Mouse (Mus musculus) forebrain, postnatal 0 days (tissue): Measurements from ENCODE around the gene Ambra1. TPM values are rescaled to one million over a fixed set of nuclear protein-coding genes. Genes with fewer than 3 reads are reported as not detected.

Experiments used
- ATAC-seq: fragments of 200-750 bp; cut with Nextera tagmentation; 2 replicates; pipeline ENCODE4 v1.8.0; 2017; ENCODE audit warnings: mild to moderate bottlenecking, moderate library complexity
- DNase-seq: peaks from one replicate; pipeline ENCODE4 v3.0.0-alpha.2; 2015
- H3K27ac ChIP-seq: fragments of 300-500 bp; sonication (generic); 2 replicates; pipeline ENCODE4 v1.5.1; 2014; ENCODE audit warnings: low read depth, mild to moderate bottlenecking, antibody characterized with exemption, low read length, moderate library complexity, mixed read lengths
- H3K27me3 ChIP-seq: fragments of 300-500 bp; sonication (generic); 2 replicates; pipeline ENCODE4 v1.6.1; 2014; ENCODE audit warnings: mild to moderate bottlenecking, low read length, mixed read lengths; ENCODE audit not compliant: insufficient read depth
- H3K36me3 ChIP-seq: fragments of 300-500 bp; sonication (generic); 2 replicates; pipeline ENCODE4 v1.6.1; 2014; ENCODE audit warnings: mild to moderate bottlenecking, moderate library complexity; ENCODE audit not compliant: insufficient read depth
- H3K4me1 ChIP-seq: fragments of 300-500 bp; sonication (generic); 2 replicates; pipeline ENCODE4 v1.6.1; 2014; ENCODE audit warnings: antibody characterized with exemption; ENCODE audit not compliant: insufficient read depth
- H3K4me2 ChIP-seq: fragments of 300-500 bp; sonication (generic); 2 replicates; pipeline ENCODE4 v1.6.1; 2014; ENCODE audit warnings: low read depth, mild to moderate bottlenecking, moderate library complexity
- H3K4me3 ChIP-seq: fragments of 300-500 bp; sonication (generic); 2 replicates; pipeline ENCODE4 v1.5.1; 2014; ENCODE audit warnings: low read depth, low read length, mixed read lengths
- H3K9ac ChIP-seq: fragments of 300-500 bp; sonication (generic); 2 replicates; pipeline ENCODE4 v1.6.1; 2014; ENCODE audit warnings: mild to moderate bottlenecking
- H3K9me3 ChIP-seq: fragments of 300-500 bp; sonication (generic); 2 replicates; pipeline ENCODE4 v1.6.1; 2016; ENCODE audit warnings: low read length
- CTCF ChIP-seq: sonication (generic); IDR thresholded peaks from 2 replicates; pipeline ENCODE4 v1.5.1; 2016; ENCODE audit warnings: antibody characterized with exemption, control low read depth, low read depth
- WGBS: fragments of 180-500 bp; shearing (Covaris S2); extraction: QIAGEN DNeasy Blood & Tissue Kit; methylation state at CpG from one replicate; pipeline ENCODE4 v1.1.7; 2014; 5-methylcytosine and 5-hydroxymethylcytosine counted together
- polyA plus RNA-seq: library from polyadenylated mRNA; unstranded; fragments of >200 nt; fragmentation: Nextera tagmentation; extraction: Ambion mirVana; gene quantifications from 2 replicates; pipeline ENCODE4 v1.2.1, GENCODE M21; 2015
- total RNA-seq: library from RNA; depleted of rRNA; stranded (reverse); fragments of >200 nt; gene quantifications from 2 replicates; pipeline ENCODE4 v1.2.3, GENCODE M21; 2014; rRNA removed

The Ambra1 gene
- total RNA-seq (37.5 and 47.2 TPM in 2 replicates), polyA plus RNA-seq (12.5 and 17.0 TPM in 2 replicates)

- TF ChIP-seq CTCF, result peak; percentile 64
- peak within 1 kb of the TSS; percentile 93 for H3K9ac ChIP-seq
- no peaks in the 10 kb centered on the region for H3K4me1 ChIP-seq
Observed at GRCm38 (mm10) chr2:91729971-91730821, at the start of gene Ambra1. Gene Ambra1, plus strand, starts transcription at chr2:91730134.

DNA sequence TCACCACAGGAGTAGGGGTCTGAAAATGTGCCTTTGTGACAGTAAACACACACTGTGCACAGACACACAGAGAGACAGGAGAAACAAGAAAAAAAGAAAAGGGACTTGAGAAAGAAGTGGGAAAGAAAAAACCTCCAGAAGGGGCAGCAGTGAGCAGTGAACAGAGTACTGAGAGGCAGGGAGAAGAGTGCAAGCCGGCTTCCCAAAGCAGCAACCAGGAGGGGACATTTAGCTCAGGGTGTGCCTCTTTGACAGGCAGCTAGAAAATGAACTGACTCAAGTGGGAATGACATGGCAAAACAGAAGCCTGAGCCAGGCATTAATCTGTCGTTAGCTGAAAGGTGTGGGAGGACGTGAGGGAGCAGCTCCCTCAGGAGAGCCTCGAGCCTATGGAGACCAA lies 47.1 kb upstream of the Ambra1 start:
- DNase-seq, result peak; percentile 71
- Histone ChIP-seq H3K36me3 (peaks cover 76% of the 10 kb centered on the region), H3K4me3 (no peak overlapping the region), H3K27me3 (no peaks in the 10 kb centered on the region), H3K27ac (no peak overlapping the region), H3K9me3 (no peaks in the 10 kb centered on the region), H3K4me2 (no peak overlapping the region), H3K4me1 (no peaks in the 10 kb centered on the region), H3K9ac (no peak overlapping the region)
- peak; percentile 82 for ATAC-seq
- TF ChIP-seq CTCF, result peak; percentile 61
- WGBS, result 51% methylated on average over 4 of the region's 4 CpGs

More at GRCm38 (mm10) chr2:91729971-91730821, at the start of gene Ambra1:
- H3K36me3 ChIP-seq, result no peaks in the 10 kb centered on the region
- peak within 1 kb of the TSS; percentile 63 for H3K4me2 ChIP-seq
- H3K27ac ChIP-seq, result peak within 1 kb of the TSS; percentile 91
- DNase-seq (peak; percentile 96), ATAC-seq (peak; percentile 96)
- H3K4me3 ChIP-seq, result peak within 1 kb of the TSS; percentile 100
- 1% methylated on average over 65 of the region's 68 CpGs for WGBS
- no peaks in the 10 kb centered on the region for H3K27me3 ChIP-seq
- H3K9me3 ChIP-seq, result no peaks in the 10 kb centered on the region

DNA sequence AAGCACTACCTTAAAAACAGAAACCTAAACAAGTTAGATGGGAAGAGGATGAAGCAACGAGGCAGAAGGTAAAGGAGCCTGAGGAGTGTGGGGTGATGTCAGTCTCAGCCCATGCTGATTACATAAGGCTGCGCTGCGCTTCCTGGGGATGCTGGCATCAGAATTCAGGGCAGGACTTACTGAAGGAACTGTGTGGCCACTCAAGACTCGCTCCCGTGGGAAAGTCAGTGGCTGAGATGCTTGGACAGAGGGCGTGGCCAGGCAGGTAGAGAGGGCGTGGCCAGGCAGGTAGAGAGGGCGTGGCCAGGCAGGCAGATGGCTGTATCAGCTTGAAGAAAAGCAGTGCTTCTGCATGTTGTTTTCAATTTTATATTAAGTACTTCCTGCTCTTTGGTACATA lies 46.0 kb upstream of the Ambra1 start:
- ATAC-seq, result no peak
- Histone ChIP-seq H3K9ac (no peak overlapping the region), H3K9me3 (no peaks in the 10 kb centered on the region), H3K4me2 (no peak overlapping the region), H3K4me1 (no peaks in the 10 kb centered on the region), H3K4me3 (no peak overlapping the region), H3K36me3 (peaks cover 76% of the 10 kb centered on the region), H3K27me3 (no peaks in the 10 kb centered on the region), H3K27ac (no peak overlapping the region)
- DNase-seq, result no peak
- TF ChIP-seq CTCF, result no peak
- 85% methylated on average over 8 of the region's 8 CpGs for WGBS

- Histone ChIP-seq H3K4me1 (no peaks in the 10 kb centered on the region), H3K27ac (no peak overlapping the region), H3K36me3 (peaks cover 56% of the 10 kb centered on the region), H3K4me3 (no peak overlapping the region), H3K9ac (no peak overlapping the region), H3K27me3 (no peaks in the 10 kb centered on the region), H3K4me2 (no peak overlapping the region), H3K9me3 (no peaks in the 10 kb centered on the region)
- no peak for TF ChIP-seq CTCF
- no peak for DNase-seq
- no peak for ATAC-seq
- WGBS, result 81% methylated on average over 7 of the region's 7 CpGs
Observed at GRCm38 (mm10) chr2:91689452-91689851, 40.5 kb upstream of the Ambra1 start.

DNA sequence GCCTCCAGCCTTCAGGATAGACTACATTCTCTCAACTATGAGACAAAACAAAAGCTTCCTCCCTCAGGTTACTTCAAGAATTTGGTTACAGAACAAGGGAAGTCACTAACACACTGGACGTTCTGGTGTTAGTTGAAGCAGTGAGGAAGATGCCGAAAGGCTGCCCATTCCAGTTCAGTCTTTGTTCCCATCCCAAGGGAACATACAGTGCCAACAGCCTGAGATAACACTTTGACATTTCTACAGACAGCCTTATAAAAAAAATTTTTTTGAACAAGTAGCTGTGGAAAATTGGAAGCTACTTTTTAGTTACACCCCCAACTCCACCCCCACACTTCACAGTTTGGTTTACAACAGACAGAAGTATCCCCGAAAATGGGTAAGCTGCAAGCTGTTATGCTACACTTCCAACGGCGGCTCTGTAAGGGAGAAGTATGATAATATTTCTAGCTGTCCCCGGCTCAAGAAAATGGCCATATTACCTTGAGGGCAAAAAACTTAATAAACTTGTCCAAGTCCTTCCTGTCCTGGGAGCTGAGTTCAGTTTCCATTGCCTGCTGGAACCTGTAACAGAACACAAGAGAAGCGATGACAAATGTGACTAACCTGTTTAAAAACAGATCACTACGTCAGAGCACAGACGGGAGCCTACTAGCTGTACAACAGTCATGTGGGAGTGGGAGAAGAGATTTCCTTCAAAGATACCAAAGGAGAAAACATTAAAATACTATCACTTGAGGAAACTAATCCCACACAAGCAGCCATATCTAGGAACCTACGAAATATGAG lies 34.3 kb upstream of the Ambra1 start:
- Histone ChIP-seq H3K9ac (no peak overlapping the region), H3K36me3 (peaks cover 15% of the 10 kb centered on the region), H3K4me2 (no peak overlapping the region), H3K4me1 (no peaks in the 10 kb centered on the region), H3K27ac (no peak overlapping the region), H3K4me3 (no peak overlapping the region), H3K27me3 (no peaks in the 10 kb centered on the region), H3K9me3 (no peaks in the 10 kb centered on the region)
- no peak for TF ChIP-seq CTCF
- 92% methylated on average over 10 of the region's 10 CpGs for WGBS
- no peak for ATAC-seq
- no peak for DNase-seq

DNA sequence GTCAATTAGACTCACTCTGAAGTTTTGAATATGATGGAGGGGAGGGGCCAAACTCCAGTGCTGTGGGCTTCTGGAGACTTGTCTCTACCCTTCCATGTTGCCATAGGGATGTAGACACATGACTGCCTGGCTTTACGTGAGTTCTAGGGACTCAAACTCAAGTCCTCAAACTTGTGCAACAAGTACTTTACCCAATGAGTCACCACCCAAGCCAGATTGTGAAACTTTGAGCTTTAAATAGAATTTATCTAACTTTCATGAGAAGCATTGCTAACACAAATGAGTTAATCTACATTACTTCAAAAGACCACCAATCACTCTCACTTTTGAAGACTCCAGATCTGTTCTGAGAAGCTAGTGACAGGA lies 33.7 kb upstream of the Ambra1 start:
- no peak overlapping the region for H3K27ac ChIP-seq
- no peak for TF ChIP-seq CTCF
- 90% methylated on average over 1 of the region's 1 CpGs for WGBS
- H3K4me3 ChIP-seq, result no peak overlapping the region
- no peak for ATAC-seq
- H3K4me2 ChIP-seq, result no peak overlapping the region
- DNase-seq, result no peak
- no peak overlapping the region for H3K9ac ChIP-seq
- H3K9me3 ChIP-seq, result no peaks in the 10 kb centered on the region
- no peaks in the 10 kb centered on the region for H3K27me3 ChIP-seq
- no peaks in the 10 kb centered on the region for H3K4me1 ChIP-seq
- H3K36me3 ChIP-seq, result peaks cover 13% of the 10 kb centered on the region

GRCm38 (mm10) chr2:91699225-91699624 lies 30.7 kb upstream of the Ambra1 start:
- no peaks in the 10 kb centered on the region for H3K4me1 ChIP-seq
- no peaks in the 10 kb centered on the region for H3K27me3 ChIP-seq
- DNase-seq (no peak), ATAC-seq (no peak)
- no peaks in the 10 kb centered on the region for H3K9me3 ChIP-seq
- TF ChIP-seq CTCF, result no peak
- WGBS, result 64% methylated on average over 1 of the region's 1 CpGs
- no peak overlapping the region for H3K27ac ChIP-seq
- H3K4me2 ChIP-seq, result no peak overlapping the region
- H3K9ac ChIP-seq, result no peak overlapping the region
- no peak overlapping the region for H3K4me3 ChIP-seq
- H3K36me3 ChIP-seq, result peaks cover 5% of the 10 kb centered on the region; the same call in 1 of the 2 replicates
